Mouse (Mus musculus): Measurements from ENCODE around the gene Tmem115. TPM values are rescaled to one million over a fixed set of nuclear protein-coding genes. Genes with fewer than 3 reads are reported as not detected.

Gene Tmem115
- total RNA-seq (2014; fragmentation: Nextera tagmentation) (12.2 and 13.7 TPM in 2 replicates), total RNA-seq (2017) (12.1 and 12.5 TPM in 2 replicates)

GRCm38 (mm10) chr9:107533791-107534407, at the start of gene Tmem115:
Gene Tmem115, plus strand, starts transcription at chr9:107533945.
- peak; percentile 88 for ATAC-seq (replicated peaks; ENCODE audit: poor library complexity, severe bottlenecking)

DNA sequence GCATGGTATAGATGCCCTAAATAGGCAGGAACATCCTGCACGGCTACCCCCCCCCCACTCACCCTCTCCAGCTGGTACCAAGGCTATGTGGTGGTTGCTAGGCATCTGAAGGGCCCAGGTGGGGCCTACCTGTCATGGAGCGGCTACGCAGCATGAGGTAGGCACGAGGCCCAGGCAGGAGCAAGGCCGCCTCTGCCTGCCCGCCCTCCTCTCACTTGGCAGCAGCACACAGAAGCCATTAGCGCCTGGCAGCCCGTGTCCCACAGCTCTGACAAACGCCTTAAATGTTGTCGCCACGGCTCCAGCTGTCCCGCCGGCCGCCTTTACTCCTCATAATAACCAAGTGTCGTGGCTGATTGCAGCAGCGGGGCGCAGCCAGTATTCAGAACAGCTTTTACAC, 49.4 kb upstream of the Tmem115 start:
- no peak for ATAC-seq (replicated peaks; ENCODE audit: poor library complexity, severe bottlenecking)

GRCm38 (mm10) chr9:107484766-107485165, 49.0 kb upstream of the Tmem115 start:
- ATAC-seq (replicated peaks; ENCODE audit: poor library complexity, severe bottlenecking): no peak

DNA sequence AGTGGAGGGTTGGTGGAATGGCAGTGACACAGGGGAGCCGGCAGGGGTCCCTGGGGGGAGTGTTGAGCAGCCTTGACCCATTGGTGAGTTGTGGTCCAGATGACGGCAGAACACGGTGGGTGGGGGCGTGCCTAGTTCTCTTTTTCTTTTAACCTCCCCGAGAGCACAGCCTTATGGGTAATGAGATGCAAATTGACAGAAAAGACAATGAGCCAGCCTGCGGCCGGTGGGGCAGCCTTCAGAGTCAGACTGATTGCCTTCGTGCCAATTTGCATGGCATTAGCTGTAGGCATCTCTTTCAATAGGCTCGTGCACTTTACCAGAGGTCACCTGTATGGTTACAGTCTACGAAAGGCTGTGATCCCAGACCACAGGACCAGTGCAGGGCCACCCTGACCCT, 47.7 kb upstream of the Tmem115 start:
- no peak for ATAC-seq (replicated peaks; ENCODE audit: poor library complexity, severe bottlenecking)

DNA sequence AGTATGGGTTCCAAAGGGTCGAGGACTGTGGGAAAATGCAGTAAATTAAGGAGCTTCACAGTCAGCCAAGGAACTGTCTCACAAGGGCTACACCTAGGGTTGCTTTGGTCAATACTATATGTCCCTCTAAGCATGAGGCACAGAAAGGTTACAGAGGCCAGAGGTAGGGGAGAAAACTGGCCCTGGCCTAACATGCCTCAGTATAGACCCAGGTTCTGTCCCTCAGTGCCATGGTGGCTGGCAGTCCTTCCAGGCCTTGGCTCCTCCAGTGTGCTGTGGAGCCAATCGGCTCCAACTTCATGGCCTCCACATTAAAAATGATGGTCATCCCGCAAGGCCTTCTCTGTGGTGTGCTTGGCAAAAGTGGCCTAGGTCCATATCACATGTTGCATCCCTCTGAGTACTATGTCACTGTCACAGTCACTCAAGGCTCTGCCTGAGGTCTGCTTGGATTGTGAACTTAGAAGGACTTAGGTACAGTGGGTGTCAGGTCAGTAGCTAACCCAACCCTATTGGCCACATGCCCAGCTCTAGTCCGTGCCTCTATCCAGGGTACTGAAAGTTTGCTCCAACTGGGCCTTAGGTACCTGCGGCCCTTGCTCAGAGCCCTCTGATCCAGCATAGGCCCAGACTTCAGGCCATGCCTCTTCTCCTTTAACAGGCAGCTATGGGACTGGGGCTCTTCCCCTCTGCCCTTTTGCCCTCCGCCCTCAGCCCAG, 47.1 kb upstream of the Tmem115 start:
- no peak for ATAC-seq (replicated peaks; ENCODE audit: poor library complexity, severe bottlenecking)

DNA sequence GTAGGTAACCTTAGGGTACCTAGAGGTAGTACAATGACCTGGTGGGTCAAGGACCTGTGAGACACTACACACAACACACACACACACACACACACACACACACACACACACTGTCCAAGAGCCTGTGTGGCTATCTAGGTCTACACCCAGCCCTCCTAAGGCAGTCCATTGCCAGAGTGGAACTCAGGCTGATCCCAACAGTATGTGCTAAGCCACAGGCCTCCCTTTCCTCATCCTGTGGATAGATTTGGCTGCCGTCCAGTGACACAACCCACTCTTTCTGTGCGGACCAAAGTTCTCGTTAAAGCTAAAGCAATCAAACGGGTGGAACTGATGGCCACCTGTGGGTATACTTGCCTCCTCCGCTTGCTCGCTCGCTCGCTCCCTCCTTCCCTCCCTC, 43.6 kb upstream of the Tmem115 start:
- no peak; the same call in 1 of the 2 replicates for ATAC-seq (replicated peaks; ENCODE audit: poor library complexity, severe bottlenecking)

DNA sequence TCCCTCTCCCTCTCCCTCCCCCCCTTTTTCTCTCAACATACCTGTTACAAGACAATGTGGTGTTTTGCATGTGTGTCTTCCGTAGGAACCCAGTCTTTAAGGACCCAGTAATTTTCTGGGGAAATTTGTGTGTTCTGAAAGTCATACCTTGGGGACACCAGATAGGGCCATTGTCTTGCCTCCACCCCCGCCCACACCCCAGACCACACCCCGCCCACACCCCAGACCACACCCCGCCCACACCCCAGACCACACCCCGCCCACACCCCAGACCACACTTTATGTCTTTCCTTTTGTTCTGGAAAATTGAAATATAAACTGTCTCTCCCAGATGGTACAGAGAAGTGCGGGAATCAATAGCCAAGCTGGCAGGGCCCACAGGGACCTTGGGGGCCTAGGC, 43.1 kb upstream of the Tmem115 start:
- no peak for ATAC-seq (replicated peaks; ENCODE audit: poor library complexity, severe bottlenecking)

- no peak for ATAC-seq (replicated peaks; ENCODE audit: poor library complexity, severe bottlenecking)
Observed at GRCm38 (mm10) chr9:107493511-107493910, 40.2 kb upstream of the Tmem115 start.

DNA sequence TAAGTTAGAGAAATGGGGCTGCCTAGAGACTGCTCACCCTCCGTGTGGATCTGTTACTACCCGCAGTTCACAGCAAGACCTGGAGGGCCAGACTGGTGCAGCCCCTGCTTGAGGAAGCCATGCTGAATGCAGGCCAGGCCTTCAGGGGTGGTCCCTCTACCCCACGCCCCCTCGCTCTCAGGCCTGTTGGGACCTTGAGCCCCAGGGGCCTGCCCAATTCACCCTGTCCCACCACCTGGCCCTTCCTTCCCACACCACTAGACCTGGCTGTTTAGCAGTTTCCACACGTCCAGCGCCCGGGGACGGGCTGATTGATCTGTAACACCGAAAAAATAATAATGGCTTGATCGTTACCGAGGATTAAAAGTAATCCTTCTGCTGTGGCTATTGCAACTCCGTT, 39.5 kb upstream of the Tmem115 start:
- no peak for ATAC-seq (replicated peaks; ENCODE audit: poor library complexity, severe bottlenecking)

- no peak for ATAC-seq (replicated peaks; ENCODE audit: poor library complexity, severe bottlenecking)
Observed at GRCm38 (mm10) chr9:107496359-107496758, 37.4 kb upstream of the Tmem115 start.

DNA sequence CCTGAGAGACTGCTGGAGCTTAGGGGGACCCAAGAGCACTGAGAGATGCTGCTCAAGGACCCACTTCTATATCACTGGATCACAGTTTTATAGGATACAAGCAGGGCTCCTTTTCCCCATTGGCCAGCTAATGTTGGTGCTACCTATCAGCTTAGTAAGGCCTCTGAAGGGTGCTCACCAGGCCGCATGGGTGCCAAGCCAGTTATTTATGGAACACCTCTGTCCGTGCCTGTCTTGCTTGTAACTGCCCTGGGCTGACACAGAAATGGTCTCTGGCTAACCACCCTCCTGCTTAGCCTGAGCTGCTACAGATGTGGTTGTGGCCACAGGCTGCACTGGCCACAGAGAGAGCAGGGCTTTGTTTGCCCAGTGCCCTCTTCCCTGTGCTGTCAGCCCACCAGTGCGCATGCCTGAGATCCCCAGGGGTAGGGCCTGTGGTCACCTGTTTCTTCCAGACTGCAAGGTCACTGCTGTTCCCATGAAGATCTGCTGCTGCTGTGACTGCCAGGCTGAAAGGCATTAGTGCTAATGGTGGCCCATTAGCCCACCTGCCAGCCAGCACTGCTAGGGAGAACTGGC, 32.9 kb upstream of the Tmem115 start:
- ATAC-seq (replicated peaks; ENCODE audit: poor library complexity, severe bottlenecking): no peak

GRCm38 (mm10) chr9:107502131-107502846, 31.5 kb upstream of the Tmem115 start:
- ATAC-seq (replicated peaks; ENCODE audit: poor library complexity, severe bottlenecking): no peak

DNA sequence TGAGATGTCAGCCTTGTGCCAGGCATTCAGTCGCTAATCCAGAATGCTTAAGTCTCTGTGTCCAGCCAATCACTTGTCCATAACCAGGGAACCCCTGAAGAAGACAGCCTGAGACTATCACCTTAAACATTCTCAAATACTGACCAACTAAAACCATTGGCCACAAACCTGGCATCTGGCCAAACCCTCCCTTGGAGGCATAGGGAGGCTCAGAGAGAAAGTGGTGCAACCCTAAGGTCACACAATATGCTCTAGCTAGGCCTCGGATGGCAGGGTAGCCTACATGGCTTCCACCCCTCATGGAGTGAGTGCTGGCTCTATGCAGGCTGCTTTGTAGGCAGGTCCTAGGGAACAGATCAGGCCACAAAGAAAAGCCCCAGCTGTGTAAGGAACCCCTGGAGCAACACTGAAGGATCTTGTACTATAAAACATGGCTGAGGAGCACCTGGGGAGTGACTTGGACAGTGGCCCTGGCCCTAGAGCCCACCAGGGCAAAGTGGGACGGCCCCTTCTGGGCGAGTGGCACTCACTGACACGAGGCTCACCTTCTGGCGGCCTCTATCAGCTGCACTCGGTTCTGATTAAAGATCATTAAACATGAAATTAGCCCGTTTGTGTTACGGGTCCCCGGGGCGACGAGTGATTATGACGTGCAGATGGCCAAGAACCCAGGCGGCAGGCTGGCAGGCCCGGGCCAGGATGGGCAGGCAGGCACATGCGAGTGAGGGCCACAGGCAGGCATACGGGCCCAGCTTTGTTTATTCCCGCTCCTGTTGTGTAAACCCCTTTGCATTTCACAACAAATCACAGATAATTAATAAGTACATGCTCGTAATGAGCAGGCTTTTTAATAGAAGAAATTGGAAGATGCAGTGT, 28.8 kb upstream of the Tmem115 start:
- no peak for ATAC-seq (replicated peaks; ENCODE audit: poor library complexity, severe bottlenecking)

DNA sequence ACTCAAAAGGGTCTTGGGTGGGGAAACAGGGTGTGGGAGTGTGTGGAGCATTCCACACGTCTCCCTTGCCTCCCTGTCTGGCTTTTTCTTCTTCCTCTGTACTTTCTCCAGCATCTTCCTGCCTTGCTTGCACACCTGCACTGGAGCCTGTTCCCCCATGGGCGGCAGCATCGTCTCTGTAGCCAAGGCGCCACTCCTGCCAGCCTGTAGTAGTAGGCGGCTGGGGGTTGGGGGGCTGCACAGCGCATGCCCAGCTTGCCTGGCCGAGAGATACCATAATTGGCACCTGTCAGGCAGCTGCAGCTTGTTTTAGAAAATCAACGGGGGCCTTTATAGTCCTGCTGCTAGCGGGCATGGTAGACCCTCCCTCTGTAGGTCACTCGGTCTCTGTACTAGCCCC, 25.5 kb upstream of the Tmem115 start:
- no peak for ATAC-seq (replicated peaks; ENCODE audit: poor library complexity, severe bottlenecking)

DNA sequence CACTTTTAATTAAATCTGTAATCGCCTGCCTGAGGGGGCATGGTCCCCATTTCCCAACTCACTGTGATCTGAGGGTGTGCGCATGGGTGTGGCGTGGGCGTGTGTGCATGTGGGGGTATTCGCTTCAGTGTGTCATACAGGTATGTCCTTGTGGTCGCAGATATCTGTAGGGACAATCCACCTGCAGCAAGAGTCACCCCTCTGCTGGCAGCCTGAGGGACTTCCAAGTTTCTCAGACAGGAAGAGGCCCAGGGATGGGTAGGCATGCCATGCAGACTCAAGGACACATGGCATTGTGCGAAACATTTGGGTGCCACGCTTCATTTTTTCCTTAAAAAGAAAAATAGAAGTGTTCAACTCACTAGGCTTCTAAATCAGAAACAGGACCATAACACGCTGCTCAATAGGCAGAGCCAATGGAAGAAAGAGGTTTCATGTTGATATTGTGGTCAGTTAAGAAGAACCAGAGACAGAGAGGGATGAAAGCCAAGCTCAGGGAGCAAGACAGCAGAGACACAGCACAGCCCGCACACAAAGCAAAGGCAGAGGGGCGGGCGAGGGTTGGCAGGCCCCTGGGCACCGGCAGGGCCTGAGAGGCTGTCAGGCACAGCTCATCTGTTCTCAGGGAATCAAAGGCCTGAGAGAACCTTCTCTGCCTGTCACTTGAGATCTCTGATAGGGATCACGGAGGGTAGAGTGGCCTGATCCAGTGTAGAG, 23.2 kb upstream of the Tmem115 start:
- no peak for ATAC-seq (replicated peaks; ENCODE audit: poor library complexity, severe bottlenecking)

DNA sequence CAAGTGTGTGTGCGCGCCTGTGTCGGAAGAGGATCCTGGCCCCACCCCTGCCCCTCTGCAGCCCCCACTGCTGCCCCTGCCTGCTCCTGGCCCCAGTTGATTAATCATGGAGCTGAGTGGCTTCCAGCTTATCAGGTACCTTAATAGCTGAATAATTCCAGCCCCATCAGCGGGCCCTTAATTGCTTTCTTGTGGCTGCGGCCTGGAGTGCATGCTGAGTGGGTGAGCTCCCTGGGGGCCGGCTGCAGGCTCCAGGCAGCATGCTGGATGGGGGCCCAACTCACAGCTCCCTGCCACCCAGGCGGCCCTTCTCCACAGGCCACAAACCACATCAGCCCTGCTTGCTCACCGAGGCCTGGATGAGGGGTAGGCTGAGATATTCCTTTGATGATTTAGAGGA, 22.3 kb upstream of the Tmem115 start:
- ATAC-seq (replicated peaks; ENCODE audit: poor library complexity, severe bottlenecking): no peak

DNA sequence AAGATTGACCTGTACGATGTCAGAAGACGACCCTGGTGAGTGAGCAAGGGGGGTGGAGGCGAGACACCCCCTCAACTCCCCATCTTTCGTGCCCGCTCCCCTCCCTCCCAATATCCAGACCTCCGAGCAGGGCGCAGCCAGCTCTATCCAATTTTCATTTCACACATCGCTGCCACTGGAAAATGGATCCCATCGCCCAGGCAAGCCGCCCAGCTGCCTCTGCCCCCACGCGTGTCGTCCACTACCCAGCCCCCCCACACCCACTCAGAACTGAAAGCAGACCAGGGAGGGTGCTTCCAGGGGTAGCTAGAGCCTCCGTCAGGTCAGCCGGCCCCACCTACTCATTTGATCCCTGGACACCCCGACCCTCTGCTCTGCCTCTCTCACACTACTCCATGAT, 21.4 kb upstream of the Tmem115 start:
- no peak for ATAC-seq (replicated peaks; ENCODE audit: poor library complexity, severe bottlenecking)

GRCm38 (mm10) chr9:107514303-107514955, 19.3 kb upstream of the Tmem115 start:
- ATAC-seq (replicated peaks; ENCODE audit: poor library complexity, severe bottlenecking): peak; percentile 82

GRCm38 (mm10) chr9:107520331-107520730, 13.4 kb upstream of the Tmem115 start:
- ATAC-seq (replicated peaks; ENCODE audit: poor library complexity, severe bottlenecking): no peak

All from granulocyte monocyte progenitor cell, adult 5-6 weeks (primary cell).